Mouse (Mus musculus): Measurements from ENCODE around the gene Neurl1a. TPM values are rescaled to one million over a fixed set of nuclear protein-coding genes. Genes with fewer than 3 reads are reported as not detected.

The Neurl1a gene
- total and polyA plus RNA-seq, 3 experiments, result 0.03 TPM; not detected in 2

- Histone ChIP-seq H3K27me3 (ENCODE audit: control insufficient read depth in 1 of 2, insufficient read depth in 2 of 2, low read length in 2 of 2) (no peaks in the 10 kb centered on the region), H3K27ac (ENCODE audit: control insufficient read depth, low read depth, low read length) (no peak overlapping the region), H3K79me2 (ENCODE audit: control insufficient read depth, insufficient read depth, low read length, poor library complexity) (no peaks in the 10 kb centered on the region), H3K9me3 (replicated peaks; ENCODE audit: insufficient read depth, low read length) (no peaks in the 10 kb centered on the region), H3K36me3 (ENCODE audit: control insufficient read depth in 1 of 2, insufficient read depth in 2 of 2, low read length in 2 of 2) (no peaks in the 10 kb centered on the region), H3K9ac (ENCODE audit: control insufficient read depth, low read depth, low read length, poor library complexity, severe bottlenecking) (no peak overlapping the region), H3K4me3 (ENCODE audit: control insufficient read depth in 1 of 2, insufficient read depth in 1 of 2, low read depth in 2 of 2, low read length in 2 of 2) (no peak overlapping the region), H3K4me1 (ENCODE audit: control insufficient read depth in 1 of 2, insufficient read depth in 2 of 2, low read length in 2 of 2) (no peaks in the 10 kb centered on the region)
- TF ChIP-seq MAFK (IDR thresholded peaks at IDR 0.05; ENCODE audit: borderline replicate concordance, low read depth, low read length), result no peak
- TF ChIP-seq CTCF (IDR thresholded peaks at IDR 0.05 in 2 of 3, conservative IDR thresholded peaks at IDR 0.05 in 1 of 3; ENCODE audit: control insufficient read depth in 1 of 3, insufficient read depth in 1 of 3, low read depth in 2 of 3, low read length in 3 of 3, poor library complexity in 1 of 3, severe bottlenecking in 1 of 3), result no peak
- no peak for TF ChIP-seq POLR2A (IDR thresholded peaks at IDR 0.05; ENCODE audit: control insufficient read depth in 1 of 2, insufficient read depth in 1 of 2, low read depth in 1 of 2, low read length in 2 of 2, poor library complexity in 1 of 2)
- TF ChIP-seq NELFE (IDR thresholded peaks at IDR 0.05; ENCODE audit: low read depth, low read length), result no peak
- no peak for TF ChIP-seq RAD21 (IDR thresholded peaks at IDR 0.05; ENCODE audit: low read depth, low read length)
- no peak for TF ChIP-seq ELF1 (IDR thresholded peaks at IDR 0.05; ENCODE audit: low read depth, low read length)
- TF ChIP-seq MAX (IDR thresholded peaks at IDR 0.05; ENCODE audit: low read length), result no peak
- TF ChIP-seq MYB (IDR thresholded peaks at IDR 0.05; ENCODE audit: low read depth, low read length), result no peak
- TF ChIP-seq E2F4 (IDR thresholded peaks at IDR 0.05; ENCODE audit: borderline replicate concordance, low read depth, low read length), result no peak
- DNase-seq (ENCODE audit: low read depth, low spot score), result no peak
Observed at GRCm38 (mm10) chr19:47263621-47264020, 85.0 kb downstream of the Neurl1a start.

DNA sequence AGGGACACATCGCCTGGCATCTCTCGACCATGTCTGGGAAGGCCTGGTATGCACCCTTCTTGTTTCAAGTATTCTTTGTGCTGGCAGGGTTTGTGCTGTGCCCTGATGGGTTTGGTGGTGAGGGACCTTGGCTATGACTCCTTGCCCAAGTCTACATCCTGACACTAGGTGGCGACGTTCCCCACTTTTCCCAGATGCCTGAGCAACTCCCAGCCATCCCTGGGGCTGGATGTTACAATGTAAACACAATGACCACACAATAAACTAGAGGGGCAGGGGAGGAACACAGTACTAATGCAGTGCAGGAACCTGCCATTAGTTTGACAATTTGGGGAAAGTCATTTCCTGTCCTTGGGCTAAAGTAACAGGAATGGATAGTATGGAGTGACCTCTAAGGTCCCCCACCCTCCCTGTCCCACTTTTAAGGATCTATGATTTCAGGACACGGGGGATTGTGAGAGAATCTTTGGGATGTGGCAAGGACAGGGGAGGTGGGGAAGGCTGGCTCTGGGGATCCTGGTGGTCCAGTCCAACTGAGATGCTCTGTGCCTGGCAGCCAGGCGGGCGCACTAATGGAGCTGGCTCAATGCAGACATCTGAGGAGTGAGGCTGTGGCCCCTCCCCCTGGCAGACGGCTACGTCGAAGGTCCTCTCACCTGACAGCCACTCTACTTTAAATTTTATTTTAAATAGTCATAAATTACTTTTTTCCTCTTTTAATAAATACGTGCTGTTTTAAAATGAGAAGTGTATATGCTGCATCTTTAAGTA is 85.9 kb downstream of the Neurl1a start:
- TF ChIP-seq BHLHE40 (IDR thresholded peaks at IDR 0.05; ENCODE audit: borderline replicate concordance, low read depth, low read length) (no peak), RAD21 (IDR thresholded peaks at IDR 0.05; ENCODE audit: low read depth, low read length) (peak; percentile 66), ZNF384 (IDR thresholded peaks at IDR 0.05; ENCODE audit: low read depth, low read length) (no peak), ZC3H11A (IDR thresholded peaks at IDR 0.05; ENCODE audit: low read depth, low read length) (peak; percentile 45), MXI1 (IDR thresholded peaks at IDR 0.05; ENCODE audit: low read depth, low read length) (no peak), SMC3 (IDR thresholded peaks at IDR 0.05; ENCODE audit: low read depth, low read length) (peak; percentile 67), TAL1 (IDR thresholded peaks at IDR 0.05; ENCODE audit: low read length) (no peak), RCOR1 (IDR thresholded peaks at IDR 0.05; ENCODE audit: low read depth, low read length) (no peak), MYB (IDR thresholded peaks at IDR 0.05; ENCODE audit: low read depth, low read length) (no peak), CTCF (IDR thresholded peaks at IDR 0.05 in 2 of 3, conservative IDR thresholded peaks at IDR 0.05 in 1 of 3; ENCODE audit: control insufficient read depth in 1 of 3, insufficient read depth in 1 of 3, low read depth in 2 of 3, low read length in 3 of 3, poor library complexity in 1 of 3, severe bottlenecking in 1 of 3) (peak; percentile 70 to 78 (median 75)), POLR2AphosphoS2 (IDR thresholded peaks at IDR 0.05; ENCODE audit: low read length) (no peak), USF1 (IDR thresholded peaks at IDR 0.05; ENCODE audit: low read depth, low read length) (no peak)
- peak; percentile 51 for DNase-seq (ENCODE audit: low read depth, low spot score)

More for the DNA sequence above, 85.9 kb downstream of the Neurl1a start:
- H3K27me3 ChIP-seq (ENCODE audit: control insufficient read depth in 1 of 2, insufficient read depth in 2 of 2, low read length in 2 of 2), result no peaks in the 10 kb centered on the region
- no peaks in the 10 kb centered on the region for H3K4me1 ChIP-seq (ENCODE audit: control insufficient read depth in 1 of 2, insufficient read depth in 2 of 2, low read length in 2 of 2)
- H3K4me3 ChIP-seq (ENCODE audit: control insufficient read depth in 1 of 2, insufficient read depth in 1 of 2, low read depth in 2 of 2, low read length in 2 of 2), result no peak overlapping the region
- H3K9ac ChIP-seq (ENCODE audit: control insufficient read depth, low read depth, low read length, poor library complexity, severe bottlenecking), result no peak overlapping the region
- no peaks in the 10 kb centered on the region for H3K36me3 ChIP-seq (ENCODE audit: control insufficient read depth in 1 of 2, insufficient read depth in 2 of 2, low read length in 2 of 2)
- no peaks in the 10 kb centered on the region for H3K9me3 ChIP-seq (replicated peaks; ENCODE audit: insufficient read depth, low read length)
- no peaks in the 10 kb centered on the region for H3K79me2 ChIP-seq (ENCODE audit: control insufficient read depth, insufficient read depth, low read length, poor library complexity)
- no peak overlapping the region for H3K27ac ChIP-seq (ENCODE audit: control insufficient read depth, low read depth, low read length)

Data from MEL (cell line).